Mouse (Mus musculus) frontal cortex, postnatal 14 days (tissue): Measurements from ENCODE around the gene 2010300C02Rik.

Experiments
- DNase-seq, 2 experiments: peaks; one replicate each; pipeline ENCODE4 v3.0.0; 2022; ENCODE audit warnings: low spot score in 2 of 2

Gene 2010300C02Rik

GRCm38 (mm10) chr1:37572528-37573272 lies 147.2 kb downstream of the 2010300C02Rik start:
- no peak for DNase-seq

- DNase-seq = no peak
These were observed 151.5 kb downstream of the 2010300C02Rik start for GRCm38 (mm10) chr1:37568379-37568778.

DNA sequence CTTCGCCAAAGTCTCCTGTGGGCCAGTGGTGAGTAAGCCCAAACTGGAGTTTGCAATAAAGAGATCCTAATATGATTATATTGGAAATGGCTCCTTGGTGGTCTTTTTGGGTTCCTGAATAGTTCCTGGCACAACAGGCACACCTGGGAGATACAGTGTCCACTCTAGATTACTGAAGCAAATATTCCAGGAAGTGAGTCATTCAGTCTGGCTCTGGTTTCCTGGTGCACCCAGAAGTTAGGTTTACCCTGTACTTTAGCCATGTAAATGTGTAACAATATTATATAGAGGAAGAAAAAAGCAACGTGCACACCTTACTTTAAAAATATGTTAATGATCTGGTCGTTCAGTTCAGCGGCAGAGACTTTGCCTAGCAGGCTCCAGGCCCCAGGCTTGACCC lies 153.1 kb downstream of the 2010300C02Rik start:
- DNase-seq = no peak

DNA sequence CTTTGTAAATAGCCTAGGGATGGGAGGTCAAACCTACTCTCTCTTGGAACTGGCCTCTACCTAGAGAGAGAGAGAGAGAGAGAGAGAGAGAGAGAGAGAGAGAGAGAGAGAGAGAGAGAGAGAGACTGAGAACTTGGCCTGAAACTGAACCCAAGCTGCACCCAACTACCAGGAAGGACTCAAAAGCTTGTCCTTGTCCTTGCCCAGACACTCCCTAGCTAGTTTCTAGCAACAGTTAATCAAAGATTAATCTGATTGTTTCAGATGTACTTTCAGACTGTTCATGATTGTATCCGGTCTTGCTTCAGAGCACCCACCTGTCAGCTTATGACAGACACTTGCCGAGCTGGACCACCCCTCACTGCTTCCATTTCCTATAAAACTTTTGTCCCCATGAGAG lies 153.5 kb downstream of the 2010300C02Rik start:
- no peak for DNase-seq

GRCm38 (mm10) chr1:37565396-37565795 lies 154.5 kb downstream of the 2010300C02Rik start:
- no peak for DNase-seq

DNA sequence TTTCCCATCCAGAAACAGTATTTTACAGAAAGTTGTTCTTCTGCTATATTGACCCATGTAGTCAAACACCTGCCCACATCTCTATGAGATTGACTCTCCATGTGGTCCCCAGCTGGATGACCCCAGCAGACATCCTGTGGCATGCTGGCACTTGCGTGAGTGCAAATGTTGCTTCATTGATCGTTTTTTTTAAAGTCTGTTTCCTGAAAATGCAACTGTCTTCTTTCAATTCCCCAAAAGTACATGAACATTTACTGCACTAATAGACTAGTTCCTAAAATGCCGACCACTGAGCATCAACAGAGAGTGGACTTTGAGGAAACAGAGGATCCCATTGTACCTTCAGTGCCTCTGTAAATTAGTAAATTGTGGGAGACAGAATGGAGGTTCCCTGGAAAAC lies 157.9 kb downstream of the 2010300C02Rik start:
- DNase-seq = no peak
